Mouse (Mus musculus): ENCODE data around the gene Gm20518.
A peak's percentile ranks its signal among the peaks of the same experiment; 100 is the strongest.

The Gm20518 gene

DNA sequence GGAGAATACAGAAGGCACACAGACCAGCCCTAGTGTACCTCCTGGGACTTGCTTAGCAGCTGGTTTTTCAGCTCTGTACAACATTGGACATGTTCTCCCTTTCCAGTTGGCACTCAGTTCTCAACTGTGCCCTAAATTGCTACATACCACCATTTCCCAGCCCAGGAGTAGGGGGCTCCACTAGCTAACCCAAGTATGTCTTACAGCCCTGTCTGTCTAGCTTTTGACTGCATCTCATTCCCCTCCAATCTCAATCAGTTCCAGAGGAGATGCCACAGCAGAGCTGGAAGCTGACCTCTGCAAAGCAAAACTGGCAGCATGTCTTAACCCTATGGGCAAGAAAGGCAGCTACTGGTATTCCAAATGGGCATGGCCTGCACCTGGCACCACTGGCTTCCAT lies 4.6 kb upstream of the Gm20518 start:
- DNase-seq (ENCODE audit: low read depth in 2 of 2, low spot score in 2 of 2), result no peak

GRCm38 (mm10) chr16:17893923-17894322 lies 2.5 kb upstream of the Gm20518 start, which contains the start of gene Tssk1:
Gene Tssk1 (plus strand): TSS chr16:17894223.
- DNase-seq (ENCODE audit: low read depth in 2 of 2, low spot score in 2 of 2), result no peak

- DNase-seq (ENCODE audit: low read depth in 2 of 2, low spot score in 2 of 2), result no peak
These were observed 1.1 kb upstream of the Gm20518 start for GRCm38 (mm10) chr16:17892606-17893005.

DNA sequence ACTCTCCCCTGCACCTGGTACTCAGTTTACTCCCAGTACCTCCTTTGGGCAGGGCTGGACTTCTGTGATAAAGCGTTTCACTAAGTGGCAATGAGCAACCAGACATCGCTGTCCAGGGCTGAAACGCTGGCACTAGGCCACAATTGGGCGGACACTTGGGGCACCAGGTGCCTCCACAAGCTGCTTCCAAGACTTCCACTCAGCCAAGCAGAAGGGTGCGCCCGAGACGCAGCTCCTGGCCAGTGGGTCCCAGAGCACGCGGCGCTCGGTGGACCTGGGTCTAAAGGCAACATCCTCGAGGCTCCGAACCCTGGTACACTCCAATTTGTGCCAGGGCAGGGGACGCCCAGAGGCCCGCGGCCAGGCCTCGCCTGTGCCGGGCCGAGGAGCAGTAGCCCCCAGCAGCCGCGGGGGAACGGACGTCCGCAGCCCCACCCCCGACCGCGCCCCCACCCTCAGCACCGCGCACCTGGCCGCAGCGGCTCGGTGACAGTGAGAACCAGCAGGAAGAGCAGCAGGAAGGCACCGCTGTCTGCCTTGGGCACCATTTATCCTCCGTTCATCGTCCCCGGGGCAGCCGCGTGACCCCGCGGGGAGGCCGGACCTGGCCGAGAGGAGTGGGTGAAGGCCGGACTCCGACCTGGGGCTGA lies 429 bp downstream of the Gm20518 start:
- DNase-seq (ENCODE audit: low read depth in 2 of 2, low spot score in 2 of 2), result peak in 1 of 2 experiments; percentile 7

DNA sequence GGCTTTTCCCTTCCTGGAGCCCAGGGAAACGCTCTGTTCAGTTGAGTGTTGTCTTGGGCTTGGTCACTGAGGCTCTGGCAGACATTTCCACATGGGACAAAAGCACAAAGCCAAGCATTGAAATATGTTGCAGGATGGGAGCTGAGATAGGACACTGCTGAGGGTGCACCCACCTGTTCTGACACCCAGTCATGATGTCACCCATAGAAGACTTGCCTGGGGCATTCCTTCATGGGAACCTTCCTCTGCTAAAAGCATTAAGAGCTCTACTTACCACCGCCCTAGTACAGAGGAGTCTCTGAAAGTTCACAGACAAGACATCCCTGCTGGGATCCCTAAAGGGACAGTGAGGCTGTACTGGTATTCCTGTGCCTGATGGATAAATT lies 1.1 kb downstream of the Gm20518 start:
- DNase-seq (ENCODE audit: low read depth in 2 of 2, low spot score in 2 of 2), result no peak

DNA sequence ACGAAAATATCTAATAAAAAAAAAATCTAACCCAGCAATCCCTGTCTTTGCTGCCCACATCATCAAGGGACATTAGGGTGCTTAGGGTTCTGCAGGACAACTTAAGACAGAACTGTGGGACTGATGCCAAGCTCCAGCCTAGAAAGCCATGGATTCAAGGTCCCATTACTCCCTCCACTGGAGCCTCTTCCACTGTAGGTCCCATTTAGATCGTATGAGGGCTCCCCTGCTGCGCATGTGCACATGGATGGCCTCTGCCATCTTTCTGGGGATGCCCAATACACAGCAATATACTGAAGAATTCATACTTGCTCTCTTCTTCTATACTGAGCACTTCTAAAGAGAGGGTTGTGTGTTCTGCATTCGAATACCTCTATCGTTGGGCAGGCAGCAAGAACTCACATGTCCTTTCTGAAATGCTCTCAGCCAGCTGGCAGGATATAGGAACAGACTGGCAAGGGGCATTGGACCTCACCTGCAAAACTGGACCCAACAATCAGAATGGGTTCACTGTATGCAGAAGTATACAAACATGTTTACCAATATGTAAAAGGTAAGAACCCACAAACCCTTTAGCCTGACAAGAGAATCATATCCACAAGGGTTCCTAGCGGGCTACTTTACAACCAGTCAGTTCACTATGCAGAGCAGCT lies 1.7 kb downstream of the Gm20518 start:
- no peak for DNase-seq (ENCODE audit: low read depth in 2 of 2, low spot score in 2 of 2)

- DNase-seq (ENCODE audit: low read depth in 2 of 2, low spot score in 2 of 2), result no peak
These were observed 7.4 kb downstream of the Gm20518 start for GRCm38 (mm10) chr16:17884116-17884515.

GRCm38 (mm10) chr16:17882196-17882595 lies 9.3 kb downstream of the Gm20518 start:
- no peak for DNase-seq (ENCODE audit: low read depth in 2 of 2, low spot score in 2 of 2)

DNA sequence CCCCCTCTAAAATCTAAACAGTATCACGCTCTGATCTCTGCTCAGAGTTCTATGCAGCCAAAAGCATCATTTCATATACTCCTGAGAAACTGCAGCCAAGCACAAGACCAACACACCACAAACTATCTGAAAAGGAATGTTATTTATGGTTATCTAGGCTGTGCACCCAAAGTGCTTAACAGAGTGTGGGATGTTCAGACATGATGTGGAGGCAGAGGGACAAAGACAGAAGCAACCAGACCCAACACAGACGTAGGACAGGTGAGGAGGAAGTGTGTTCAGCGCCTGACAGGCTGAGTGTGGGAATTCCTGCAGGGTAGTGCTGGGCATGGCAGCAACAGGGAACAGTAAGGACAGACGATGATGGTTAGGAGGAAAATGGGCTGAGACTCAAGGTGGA lies 11.9 kb downstream of the Gm20518 start:
- no peak for DNase-seq (ENCODE audit: low read depth in 2 of 2, low spot score in 2 of 2)

DNA sequence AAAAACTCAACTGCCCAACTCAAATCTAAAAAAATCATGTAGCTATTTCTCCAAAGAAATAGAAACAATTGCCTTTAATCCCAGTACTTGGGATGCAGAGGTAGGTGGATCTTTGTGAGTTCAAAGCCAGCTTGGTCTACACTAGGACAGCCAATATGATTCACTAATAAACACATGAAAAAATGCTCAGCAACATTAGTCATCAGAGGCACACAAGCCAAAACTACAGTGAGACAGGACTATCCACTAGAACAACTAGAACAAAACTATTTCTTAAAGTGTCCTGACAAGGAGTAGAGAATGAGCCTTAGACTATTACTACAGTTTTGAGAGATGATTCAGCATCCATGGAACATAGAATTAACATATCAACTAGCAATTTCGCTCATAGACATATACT lies 15.4 kb downstream of the Gm20518 start:
- DNase-seq (ENCODE audit: low read depth in 2 of 2, low spot score in 2 of 2), result no peak

DNA sequence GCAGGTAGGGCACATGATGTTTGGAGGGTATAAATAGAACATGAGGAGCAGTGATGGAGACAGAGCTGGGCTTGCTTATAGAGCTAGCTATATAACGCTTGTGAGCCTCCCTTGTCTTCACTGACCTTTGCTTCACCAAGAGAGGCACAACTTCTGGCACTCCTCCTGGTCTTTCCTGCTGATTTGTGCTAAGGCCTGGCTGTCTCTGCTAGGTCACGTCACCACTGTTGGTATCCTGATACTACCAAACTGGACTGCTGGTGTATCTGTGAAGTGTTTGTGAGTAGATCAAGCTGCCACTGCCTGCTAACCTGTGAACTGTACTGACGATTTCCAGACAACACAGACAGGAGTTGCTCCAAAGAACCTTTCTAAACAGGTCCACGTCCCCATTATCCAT lies 16.3 kb downstream of the Gm20518 start:
- DNase-seq (ENCODE audit: low read depth in 2 of 2, low spot score in 2 of 2), result no peak

DNA sequence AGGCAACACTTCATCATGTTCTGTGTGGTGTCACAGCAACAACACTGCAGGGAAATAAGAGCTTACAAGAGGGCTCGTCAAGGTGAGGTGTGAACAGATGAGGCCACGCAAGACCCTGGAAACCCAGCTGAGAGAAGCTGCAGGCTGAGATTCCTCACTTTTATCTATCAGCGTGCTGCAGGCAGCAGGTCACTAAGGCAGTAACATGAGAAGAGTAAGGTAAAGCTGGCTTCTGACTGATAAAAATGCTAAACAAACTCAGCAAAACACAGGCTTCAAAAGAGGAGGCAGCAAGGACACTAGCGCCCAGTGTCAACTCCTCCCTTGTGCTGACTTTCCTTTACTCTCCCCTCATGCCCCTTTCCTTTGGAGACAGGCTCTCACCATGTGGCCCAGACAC lies 18.5 kb downstream of the Gm20518 start:
- no peak for DNase-seq (ENCODE audit: low read depth in 2 of 2, low spot score in 2 of 2)

- no peak for DNase-seq (ENCODE audit: low read depth in 2 of 2, low spot score in 2 of 2)
These were observed 20.2 kb downstream of the Gm20518 start for GRCm38 (mm10) chr16:17871248-17871647.

DNA sequence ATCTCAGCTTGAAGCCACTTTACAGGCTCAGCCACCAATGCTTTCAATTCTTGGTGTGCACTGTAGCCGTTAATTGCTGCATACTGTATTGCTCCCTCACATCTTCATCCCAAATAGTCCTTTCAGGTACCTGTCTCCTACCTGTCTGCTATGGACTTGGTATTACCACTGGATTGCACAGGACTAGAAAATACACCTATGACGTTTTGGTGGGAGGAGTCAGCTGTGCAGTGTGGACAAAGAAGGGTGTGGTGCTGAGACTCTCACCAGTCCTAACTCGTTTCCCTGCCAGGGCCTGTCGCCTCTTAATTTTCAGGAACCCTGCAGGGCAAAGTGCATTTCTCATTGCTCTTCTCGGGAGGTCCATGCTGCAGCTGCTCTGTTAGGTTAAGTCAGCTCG lies 25.7 kb downstream of the Gm20518 start:
- no peak for DNase-seq (ENCODE audit: low read depth in 2 of 2, low spot score in 2 of 2)

GRCm38 (mm10) chr16:17865293-17865692 lies 26.2 kb downstream of the Gm20518 start:
- no peak for DNase-seq (ENCODE audit: low read depth in 2 of 2, low spot score in 2 of 2)

DNA sequence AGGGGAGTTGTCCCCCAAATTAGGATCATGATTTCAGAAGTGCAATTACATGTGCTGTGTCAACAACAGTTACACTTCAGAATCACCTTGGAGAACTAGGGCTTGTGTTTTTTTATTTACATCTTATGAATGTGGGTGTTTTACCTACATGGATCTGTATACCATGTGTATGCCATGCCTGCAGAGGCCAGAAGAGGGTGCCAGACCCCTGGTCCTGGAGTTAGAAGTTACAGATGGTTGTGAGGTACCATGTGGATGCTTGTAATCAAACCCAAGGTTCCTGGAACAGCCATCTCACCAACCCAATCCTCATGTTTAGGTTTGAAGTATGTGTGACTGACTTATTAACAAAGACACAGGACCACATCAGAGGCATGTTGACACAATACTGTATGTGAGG lies 32.9 kb downstream of the Gm20518 start:
- DNase-seq (ENCODE audit: low read depth in 2 of 2, low spot score in 2 of 2), result no peak

DNA sequence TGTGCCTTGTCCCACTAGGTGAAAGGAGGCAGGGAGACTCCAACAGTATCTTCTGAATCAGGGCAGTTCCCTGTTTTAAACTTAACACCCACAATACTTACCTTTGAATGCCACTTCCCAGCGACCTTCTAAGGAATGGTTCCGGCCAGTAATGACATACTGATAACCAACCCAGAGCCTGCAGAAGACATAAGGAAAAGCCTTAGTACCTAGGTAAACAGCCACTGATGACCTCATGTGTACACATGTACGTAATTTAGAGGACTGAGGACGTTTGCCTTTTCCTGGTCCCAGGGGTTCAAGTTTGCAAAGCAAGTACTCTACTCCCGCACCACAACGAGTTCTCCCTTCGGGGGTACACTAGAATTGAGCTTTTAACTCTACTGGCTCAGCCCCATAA lies 34.3 kb downstream of the Gm20518 start:
- no peak for DNase-seq (ENCODE audit: low read depth in 2 of 2, low spot score in 2 of 2)

GRCm38 (mm10) chr16:17853263-17853662 lies 38.2 kb downstream of the Gm20518 start:
- DNase-seq (ENCODE audit: low read depth in 2 of 2, low spot score in 2 of 2), result no peak

DNA sequence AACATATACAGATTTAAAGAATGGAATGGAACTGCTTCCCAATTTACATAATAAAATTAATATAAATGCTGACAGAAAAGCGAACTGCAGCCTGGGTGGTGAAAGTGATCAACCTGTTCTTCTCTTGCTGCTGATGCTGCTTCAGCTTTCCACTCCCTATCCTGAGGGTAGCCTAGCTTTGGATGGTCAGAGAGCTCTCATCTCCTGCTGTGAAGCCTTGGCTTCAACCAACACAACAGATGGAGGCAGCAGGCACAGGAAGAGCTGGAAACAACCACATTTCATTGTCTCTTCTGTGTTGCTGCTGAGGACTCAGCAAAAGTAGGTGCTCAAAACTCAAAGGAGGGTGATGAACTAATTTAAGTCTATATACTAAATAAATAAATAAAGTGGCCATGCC lies 39.6 kb downstream of the Gm20518 start:
- no peak for DNase-seq (ENCODE audit: low read depth in 2 of 2, low spot score in 2 of 2)

GRCm38 (mm10) chr16:17851331-17851730 lies 40.1 kb downstream of the Gm20518 start:
- DNase-seq (ENCODE audit: low read depth in 2 of 2, low spot score in 2 of 2), result no peak

DNA sequence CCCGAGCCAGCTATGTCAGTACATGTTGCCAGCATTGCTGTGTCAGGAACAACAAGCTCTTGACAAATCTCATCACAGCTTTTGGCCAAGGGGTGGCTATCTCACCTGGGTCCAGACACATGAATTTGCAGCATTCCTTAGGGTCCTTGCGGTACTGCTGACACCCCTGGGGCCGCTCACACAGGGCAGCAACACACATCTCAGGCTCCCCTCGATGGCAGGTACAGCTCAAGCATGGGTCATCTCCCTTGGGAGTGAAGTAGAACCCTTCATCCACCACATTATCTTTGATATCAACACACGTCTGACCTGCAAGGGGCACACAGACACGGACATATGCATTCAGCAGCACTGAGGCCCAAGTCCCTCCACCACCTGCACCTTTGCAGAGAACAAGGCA lies 42.0 kb downstream of the Gm20518 start:
- no peak for DNase-seq (ENCODE audit: low read depth in 2 of 2, low spot score in 2 of 2)

DNA sequence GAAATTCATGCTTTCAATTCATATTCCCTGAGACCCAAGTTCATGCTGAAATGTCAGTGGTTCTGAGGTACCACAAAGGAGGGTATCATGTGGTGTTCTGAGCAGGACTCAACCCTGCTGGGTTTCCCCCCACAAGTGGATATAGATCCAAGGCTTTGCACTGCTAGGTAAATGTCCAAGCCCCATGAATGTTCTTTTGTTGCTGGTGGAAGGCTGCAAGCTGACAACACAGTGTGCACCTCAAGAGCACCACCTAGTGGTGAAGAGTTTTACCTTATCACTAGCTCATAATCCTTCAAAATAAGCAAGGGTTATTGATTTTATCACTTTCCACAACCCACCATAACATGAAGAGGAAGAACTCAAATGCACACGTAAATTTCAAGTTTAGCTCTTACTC lies 42.5 kb downstream of the Gm20518 start:
- DNase-seq (ENCODE audit: low read depth in 2 of 2, low spot score in 2 of 2), result peak in 1 of 2 experiments; percentile 44

GRCm38 (mm10) chr16:17848431-17848830 lies 43.0 kb downstream of the Gm20518 start:
- no peak for DNase-seq (ENCODE audit: low read depth in 2 of 2, low spot score in 2 of 2)
